Mouse (Mus musculus) G1E (cell line): ENCODE measurements around the gene Sh3gl1. TPM values are rescaled to one million over a fixed set of nuclear protein-coding genes. Genes with fewer than 3 reads are reported as not detected.
A peak's percentile ranks its signal among the peaks of the same experiment; 100 is the strongest.

Experiments
- ATAC-seq: 2 replicates; pipeline ENCODE4 v1.8.0; 2016; ENCODE audit warnings: mild to moderate bottlenecking; ENCODE audit not compliant: insufficient number of reproducible peaks, poor library complexity, low FRiP score, severe bottlenecking; ENCODE audit errors: extremely low read depth
- DNase-seq: peaks from one replicate; pipeline ENCODE4 v3.0.0; 2012; ENCODE audit warnings: low spot score
- H3K27me3 ChIP-seq: 2 replicates; pipeline ENCODE4 v1.6.1; 2012; ENCODE audit warnings: mild to moderate bottlenecking, low read length, inconsistent platforms; ENCODE audit not compliant: insufficient read depth
- H3K36me3 ChIP-seq: replicated peaks from 2 replicates; pipeline ENCODE3; 2012; ENCODE audit warnings: mild to moderate bottlenecking, inconsistent platforms
- H3K4me1 ChIP-seq: 2 replicates; pipeline ENCODE4 v1.6.1; 2012; ENCODE audit warnings: low read depth, low read length, inconsistent platforms, mixed read lengths; ENCODE audit not compliant: insufficient read depth
- H3K4me3 ChIP-seq: 2 replicates; pipeline ENCODE4 v1.5.1; 2012; ENCODE audit warnings: low read depth, mild to moderate bottlenecking, inconsistent platforms, low read length, moderate library complexity, mixed read lengths
- H3K9me3 ChIP-seq: replicated peaks from 2 replicates; pipeline ENCODE4 v1.6.1; 2012; ENCODE audit warnings: inconsistent platforms
- CTCF ChIP-seq: IDR thresholded peaks from 2 replicates; pipeline ENCODE4 v1.5.1; 2012; ENCODE audit warnings: low read depth, low read length, inconsistent platforms, mixed read lengths
- GATA1 ChIP-seq: IDR thresholded peaks from 2 replicates; pipeline ENCODE4 v1.6.1; 2012; ENCODE audit warnings: borderline replicate concordance, low read length, inconsistent platforms, mixed read lengths
- GATA2 ChIP-seq: IDR thresholded peaks from 2 replicates; pipeline ENCODE4 v1.6.1; 2012; ENCODE audit warnings: low read depth, low read length, inconsistent platforms, borderline replicate concordance
- POLR2AphosphoS5 ChIP-seq: IDR thresholded peaks from 2 replicates; pipeline ENCODE4 v1.6.1; 2012; ENCODE audit warnings: low read depth, low read length, inconsistent platforms; ENCODE audit not compliant: insufficient replicate concordance
- TAL1 ChIP-seq: conservative IDR thresholded peaks from 2 replicates; pipeline ENCODE4 v1.6.1; 2012; ENCODE audit warnings: low read depth, low read length, inconsistent platforms, mixed read lengths
- polyA plus RNA-seq: library from polyadenylated mRNA; stranded (reverse); fragments of >175 nt; gene quantifications from 2 replicates; pipeline ENCODE4 v1.2.3, GENCODE M21; 2012
- total RNA-seq, 2 experiments: library from RNA; stranded (forward) in 1 of 2; stranded (reverse) in 1 of 2; fragments of 200-1000 nt in 1 of 2; fragments of >200 nt in 1 of 2; fragmentation: Nextera tagmentation in 1 of 2; gene quantifications; 2 replicates each; pipeline ENCODE4 v1.2.3; 2014 to 2017

The Sh3gl1 gene
- total and polyA plus RNA-seq, 3 experiments: 24.3 to 64.2 (median 28.5) TPM

DNA sequence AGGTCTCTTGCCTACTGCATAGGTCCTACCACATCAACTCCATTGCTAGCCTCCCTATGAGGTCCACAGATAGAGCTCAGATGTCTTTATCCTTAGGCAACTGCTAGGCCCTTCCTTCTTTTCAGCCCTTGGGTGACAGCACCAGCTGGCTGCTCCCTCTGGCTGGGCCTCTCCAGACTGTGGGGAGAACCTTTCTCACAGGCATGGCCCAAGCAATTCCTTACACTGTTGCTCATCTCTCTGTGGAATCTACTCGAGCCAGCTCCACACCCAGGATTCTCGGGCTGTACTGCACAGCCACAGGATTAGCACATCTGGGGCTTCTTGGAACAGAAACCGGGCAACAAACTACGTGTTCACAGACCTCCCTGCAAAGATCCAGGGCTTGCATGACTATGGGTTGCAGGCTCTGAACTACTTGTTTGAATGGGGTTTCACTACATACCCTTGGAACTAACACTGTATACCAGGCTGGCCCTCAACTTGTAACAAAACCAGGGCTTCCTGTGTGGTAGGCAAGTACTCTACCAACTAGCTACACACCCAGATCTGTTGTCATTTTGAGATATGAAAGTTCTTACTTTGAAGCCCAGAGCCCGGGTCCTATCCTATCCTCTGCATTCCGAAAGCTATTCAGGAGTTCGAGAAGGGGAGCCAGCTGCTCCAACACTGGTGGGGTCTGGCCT is 2.3 kb downstream of the Sh3gl1 start:
- Histone ChIP-seq H3K4me3 (peak overlapping the region; percentile 99; the same call in 1 of the 2 replicates), H3K36me3 (peaks cover 58% of the 10 kb centered on the region), H3K9me3 (no peaks in the 10 kb centered on the region), H3K27me3 (no peaks in the 10 kb centered on the region), H3K4me1 (peaks cover 75% of the 10 kb centered on the region)
- ATAC-seq: no peak
- DNase-seq: no peak
- TF ChIP-seq POLR2AphosphoS5: no peak

DNA sequence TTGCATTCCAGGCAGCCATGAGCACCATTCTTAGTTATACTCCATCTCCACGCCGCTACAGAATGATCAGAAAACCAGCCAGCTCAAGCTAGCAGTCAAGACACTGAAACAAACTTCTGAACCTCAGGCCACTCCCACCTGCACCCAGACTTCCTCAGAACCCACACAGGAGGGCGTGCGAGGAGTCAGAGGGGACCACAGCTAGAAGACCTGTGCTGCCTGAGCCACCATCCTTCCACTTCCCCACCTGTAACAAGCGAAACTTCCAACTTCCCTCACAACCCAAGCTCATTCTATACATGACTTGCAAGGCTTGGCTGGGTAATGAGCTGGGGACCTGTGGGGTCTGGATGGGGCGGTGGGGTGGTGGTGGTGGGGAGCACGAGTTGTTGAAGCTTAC is 3.6 kb downstream of the Sh3gl1 start:
- Histone ChIP-seq H3K27me3 (no peaks in the 10 kb centered on the region), H3K4me3 (peak overlapping the region; percentile 33; the same call in 1 of the 2 replicates), H3K9me3 (no peaks in the 10 kb centered on the region), H3K36me3 (peaks cover 72% of the 10 kb centered on the region), H3K4me1 (peaks cover 67% of the 10 kb centered on the region)
- DNase-seq (no peak), ATAC-seq (no peak)
- TF ChIP-seq TAL1 (no peak), CTCF (no peak), GATA2 (no peak), POLR2AphosphoS5 (no peak), GATA1 (no peak)

DNA sequence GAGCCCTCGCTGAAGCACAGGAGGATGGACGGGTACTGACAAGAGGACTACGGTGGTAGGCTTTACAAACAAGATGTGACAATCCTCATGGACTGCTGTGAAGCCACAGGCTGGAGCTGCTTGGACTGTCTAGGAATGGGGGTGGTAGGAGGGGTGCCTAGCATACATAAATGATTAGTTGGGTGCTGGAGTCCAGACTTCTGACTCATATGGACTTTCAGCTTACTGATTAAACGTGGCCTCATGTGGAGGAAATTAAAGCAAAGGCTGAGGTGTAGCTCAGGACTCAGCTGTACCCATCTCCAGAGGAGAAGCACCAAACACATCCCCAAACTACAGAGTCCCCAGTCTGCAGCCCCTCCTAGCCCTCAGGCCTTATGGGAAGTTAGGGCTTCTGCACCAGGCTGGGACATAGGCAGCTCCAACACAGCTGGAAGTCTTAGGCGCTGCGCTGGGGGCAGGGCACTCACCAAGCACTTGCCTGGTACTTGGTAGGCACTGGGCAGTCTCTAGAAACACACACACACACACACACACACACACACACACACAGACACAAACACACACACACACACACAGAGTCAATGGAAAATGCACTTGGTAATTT is 4.2 kb downstream of the Sh3gl1 start:
- DNase-seq (no peak), ATAC-seq (no peak)
- Histone ChIP-seq H3K36me3 (peaks cover 78% of the 10 kb centered on the region), H3K27me3 (no peaks in the 10 kb centered on the region), H3K4me3 (no peak overlapping the region; the same call in 1 of the 2 replicates), H3K4me1 (peaks cover 68% of the 10 kb centered on the region), H3K9me3 (no peaks in the 10 kb centered on the region)
- no peak for TF ChIP-seq POLR2AphosphoS5
- TF ChIP-seq GATA2: no peak
- TF ChIP-seq GATA1: no peak
- TF ChIP-seq TAL1: no peak
- no peak for TF ChIP-seq CTCF

DNA sequence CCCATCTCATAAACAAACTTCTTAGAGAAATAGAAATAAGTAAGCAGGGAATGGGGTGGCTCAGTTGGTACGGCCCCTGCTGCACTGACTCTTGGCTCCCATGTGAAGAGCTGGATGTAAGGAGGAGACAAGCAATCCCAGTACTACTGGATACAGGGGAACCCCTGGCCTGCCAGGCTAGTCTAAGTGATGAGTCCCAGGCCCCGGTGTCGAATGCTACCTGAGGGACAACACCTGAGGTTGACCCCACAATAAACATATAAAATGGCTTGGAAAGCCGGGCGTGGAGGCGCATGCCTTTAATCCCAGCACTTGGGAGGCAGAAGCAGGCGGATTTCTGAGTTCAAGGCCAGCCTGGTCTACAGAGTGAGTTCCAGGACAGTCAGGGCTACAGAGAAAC is 5.0 kb downstream of the Sh3gl1 start:
- ATAC-seq (no peak), DNase-seq (no peak)
- TF ChIP-seq GATA2: no peak
- no peak for TF ChIP-seq CTCF
- TF ChIP-seq GATA1: no peak
- no peak for TF ChIP-seq TAL1
- no peak for TF ChIP-seq POLR2AphosphoS5
- no peaks in the 10 kb centered on the region for H3K27me3 ChIP-seq
- no peak overlapping the region; the same call in 1 of the 2 replicates for H3K4me3 ChIP-seq
- H3K4me1 ChIP-seq: peaks cover 69% of the 10 kb centered on the region
- peaks cover 86% of the 10 kb centered on the region for H3K36me3 ChIP-seq
- H3K9me3 ChIP-seq: no peaks in the 10 kb centered on the region

DNA sequence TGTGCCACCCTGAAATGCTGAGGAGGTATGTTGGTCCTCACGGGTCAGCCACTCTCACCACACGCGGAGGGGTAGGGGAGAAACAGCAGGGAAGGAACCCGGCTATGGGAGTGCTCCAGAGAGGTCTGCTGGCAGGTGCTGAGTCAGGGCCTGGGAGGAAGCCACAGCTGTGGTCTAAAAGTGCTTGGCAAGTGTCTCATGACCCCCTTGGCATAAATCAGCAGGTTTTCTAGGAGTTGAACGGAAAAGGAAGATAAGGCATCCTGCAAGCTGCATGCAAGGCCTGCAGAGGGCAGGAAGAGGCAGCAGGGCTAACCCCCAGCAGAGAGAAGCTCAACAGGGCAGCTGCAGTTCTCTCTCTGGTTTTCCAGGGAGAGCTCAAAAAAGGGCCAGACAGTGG is 5.5 kb downstream of the Sh3gl1 start:
- no peaks in the 10 kb centered on the region for H3K27me3 ChIP-seq
- peaks cover 74% of the 10 kb centered on the region for H3K4me1 ChIP-seq
- H3K36me3 ChIP-seq: peaks cover 91% of the 10 kb centered on the region
- peak; percentile 79 for DNase-seq
- no peak for TF ChIP-seq CTCF
- TF ChIP-seq TAL1: peak; percentile 44
- no peak for TF ChIP-seq POLR2AphosphoS5
- peak; percentile 88 for ATAC-seq
- no peaks in the 10 kb centered on the region for H3K9me3 ChIP-seq
- peak overlapping the region; percentile 10; the same call in 1 of the 2 replicates for H3K4me3 ChIP-seq

DNA sequence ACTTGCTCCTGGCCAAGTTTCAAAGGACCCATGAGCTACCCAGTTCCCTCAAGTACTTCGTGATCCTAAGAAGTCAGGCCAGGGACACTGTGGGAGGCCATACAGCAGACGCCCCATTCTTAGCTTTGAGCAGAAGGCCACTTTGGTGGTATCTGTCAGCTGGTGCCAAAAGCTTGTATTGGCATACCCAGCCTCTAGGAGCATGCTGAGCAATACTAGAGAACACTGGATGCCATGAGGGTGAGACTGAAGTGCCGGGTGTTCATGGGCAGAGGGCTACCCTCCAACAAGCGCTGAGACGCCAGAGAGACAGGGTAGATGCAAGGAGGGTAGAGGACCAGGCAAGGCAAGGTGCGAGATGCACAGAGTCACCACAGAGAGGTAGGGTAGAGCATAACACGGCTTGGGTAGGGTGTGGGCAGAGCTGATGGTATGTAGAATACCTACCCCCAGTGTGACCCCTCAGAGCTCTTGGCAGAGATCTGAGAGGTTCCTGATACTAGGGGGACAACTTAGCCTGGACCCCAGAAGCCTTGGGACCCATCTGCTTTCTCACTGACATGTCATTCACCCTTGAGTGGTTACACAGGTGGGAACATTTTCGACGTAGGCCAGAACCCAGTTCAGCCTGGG is 6.1 kb downstream of the Sh3gl1 start:
- H3K4me3 ChIP-seq: peak overlapping the region; percentile 10; the same call in 1 of the 2 replicates
- DNase-seq (no peak), ATAC-seq (no peak)
- H3K9me3 ChIP-seq: no peaks in the 10 kb centered on the region
- H3K36me3 ChIP-seq: peaks cover 96% of the 10 kb centered on the region
- peaks cover 75% of the 10 kb centered on the region for H3K4me1 ChIP-seq
- no peaks in the 10 kb centered on the region for H3K27me3 ChIP-seq
- TF ChIP-seq TAL1 (no peak), GATA1 (no peak)
